Mouse (Mus musculus) left cerebral cortex, adult 8-10 months (tissue): ENCODE data around the gene March7. TPM values are rescaled to one million over a fixed set of nuclear protein-coding genes. Genes with fewer than 3 reads are reported as not detected.

ENCODE experiments used
- DNase-seq, 2 experiments: peaks; one replicate each; pipeline ENCODE4 v3.0.0; 2022; ENCODE audit warnings: low spot score in 2 of 2
- total RNA-seq, 4 experiments: library from RNA; stranded (reverse); gene quantifications; 2 replicates each; pipeline ENCODE4 v1.2.4; 2022

Gene March7
- total RNA-seq, 4 experiments from 2014 or later: 64.0 to 72.4 (median 66.5) TPM

DNA sequence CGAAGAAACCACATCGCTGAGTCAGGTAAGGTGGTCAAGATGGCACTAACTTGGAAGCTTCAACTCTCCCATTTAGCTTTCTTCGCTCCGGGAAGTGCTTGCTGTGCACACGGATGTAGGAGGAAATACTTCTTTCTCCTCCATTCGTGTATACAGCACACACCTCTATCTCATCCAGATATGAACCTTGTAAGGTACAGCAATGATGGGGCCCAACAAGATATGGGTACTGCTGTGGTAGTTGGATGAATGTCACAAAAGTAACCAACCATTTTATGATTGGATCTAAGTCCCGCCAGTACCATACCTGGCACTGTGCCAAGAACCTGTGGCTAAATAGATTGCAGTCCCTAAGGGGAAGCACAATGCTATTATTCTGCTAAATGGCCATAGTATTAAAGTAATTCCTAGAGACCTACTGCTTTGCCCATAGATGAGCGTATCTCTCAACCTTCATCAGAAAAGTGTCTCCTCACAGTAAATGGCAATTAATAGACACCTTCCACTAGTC is 75.5 kb downstream of the March7 start:
- no peak for DNase-seq

- DNase-seq: no peak
Observed at GRCm38 (mm10) chr2:60288606-60289005, 78.9 kb downstream of the March7 start.

GRCm38 (mm10) chr2:60289451-60289850 is 79.8 kb downstream of the March7 start:
- no peak for DNase-seq

DNA sequence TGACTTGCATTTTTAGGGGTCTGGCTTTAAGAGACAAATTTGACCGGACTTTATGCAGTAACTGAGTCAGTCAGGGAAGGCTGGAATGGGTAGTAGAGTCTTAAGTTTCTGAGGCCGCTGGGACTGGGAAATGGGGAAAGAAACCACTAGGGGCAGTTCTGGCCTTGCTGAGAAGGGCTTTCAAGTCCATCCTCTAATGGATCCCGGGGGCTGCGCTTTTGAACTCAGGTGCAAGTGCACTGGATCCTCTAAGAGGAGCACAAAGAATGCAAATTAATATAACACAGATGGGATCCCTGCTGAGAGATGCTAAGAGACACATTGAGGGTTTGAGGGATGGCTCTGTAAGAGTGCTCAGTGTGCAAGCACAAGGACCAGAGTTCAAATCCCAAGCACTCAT is 81.7 kb downstream of the March7 start:
- DNase-seq: no peak

DNA sequence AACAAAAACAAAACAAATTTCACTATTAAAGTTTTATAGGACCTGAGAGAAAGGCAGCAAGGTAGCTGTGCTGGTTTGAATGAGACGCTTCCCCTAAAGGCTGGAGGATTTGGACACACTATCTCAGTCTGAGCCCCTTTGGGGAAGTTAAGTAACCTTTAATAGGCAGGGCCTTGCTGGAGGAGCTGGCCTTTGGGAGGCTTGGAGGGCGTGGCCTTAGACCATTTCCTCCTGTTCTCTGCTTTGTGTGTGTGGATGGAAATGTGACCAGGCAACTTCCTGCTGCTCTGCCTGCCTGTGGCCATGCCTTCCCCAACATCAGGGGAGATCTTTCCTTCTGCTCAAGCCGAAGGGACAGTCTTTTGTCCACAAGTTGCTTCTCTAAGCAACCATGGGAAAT is 88.6 kb downstream of the March7 start:
- DNase-seq: no peak

DNA sequence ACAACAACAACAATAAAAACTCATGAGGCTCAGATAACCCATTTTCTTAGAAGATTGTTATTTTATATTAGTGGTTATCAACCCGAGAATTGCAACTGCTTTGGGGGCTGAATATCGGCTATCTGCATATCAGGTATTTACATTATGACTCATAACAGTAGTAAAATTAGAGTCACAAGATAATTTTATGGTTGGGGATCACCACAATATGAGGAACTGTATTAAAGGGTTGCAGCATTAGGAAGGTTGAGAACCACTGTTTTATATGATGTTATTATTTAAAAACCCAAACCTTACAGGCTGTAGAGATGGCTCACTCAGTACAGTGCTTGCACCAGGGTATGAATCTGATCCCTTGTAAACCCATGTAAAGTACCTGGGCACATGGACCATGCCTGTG is 89.6 kb downstream of the March7 start:
- DNase-seq: no peak

Other genes starting within 250 kb of the March7 start
- gene Baz2b, start within 50 bp of the March7 start, total RNA-seq: 10 to 100 TPM; 51.5 to 64.8 (median 61.7) TPM
- 10 to 100 TPM; 15.9 to 21.0 (median 18.9) TPM for gene Cd302, start 74.6 kb downstream of the March7 start, total RNA-seq
- gene Ly75, start 173.4 kb downstream of the March7 start, total RNA-seq: 1 to 10 TPM in 2 of 4 experiments, under 1 TPM in 2; 0.84 to 1.1 (median 0.99) TPM